Mouse (Mus musculus) ovary, postnatal 14 days (tissue): ENCODE measurements around the gene Ugcg.

Experiments used
- DNase-seq: peaks from one replicate; pipeline ENCODE4 v3.0.0; 2022; ENCODE audit warnings: low spot score

Ugcg gene

DNA sequence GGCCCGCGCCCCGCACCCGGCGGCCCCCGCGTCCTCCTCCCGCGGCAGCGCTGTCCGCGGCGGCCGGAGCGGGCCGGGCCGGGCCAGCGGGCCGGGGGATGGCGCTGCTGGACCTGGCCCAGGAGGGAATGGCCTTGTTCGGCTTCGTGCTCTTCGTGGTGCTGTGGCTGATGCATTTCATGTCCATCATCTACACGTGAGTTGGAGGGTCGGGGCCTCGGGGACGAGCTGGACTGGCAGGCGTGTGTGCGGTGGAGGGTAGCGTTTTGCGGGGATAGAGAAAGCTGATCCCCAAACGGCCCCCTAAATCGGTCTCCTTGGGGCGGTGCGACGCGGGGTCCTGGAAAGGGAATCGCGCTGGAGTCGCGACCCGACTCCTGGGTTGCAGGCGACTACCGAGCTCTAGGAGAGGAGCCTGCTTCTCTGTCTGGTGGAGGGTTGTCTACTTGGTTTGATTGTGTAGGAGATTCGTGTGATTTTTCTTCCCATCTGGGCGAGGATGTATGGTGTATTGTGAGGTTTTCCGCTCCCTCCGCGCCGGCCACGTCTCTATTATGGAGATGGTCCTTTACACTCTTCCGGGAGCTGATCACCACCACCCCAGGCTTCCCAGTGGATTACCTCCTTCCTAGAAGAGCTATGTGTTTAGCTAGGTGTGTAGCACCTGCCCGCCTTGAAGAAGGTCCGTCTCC, 635 bp downstream of the Ugcg start:
- DNase-seq: no peak

DNA sequence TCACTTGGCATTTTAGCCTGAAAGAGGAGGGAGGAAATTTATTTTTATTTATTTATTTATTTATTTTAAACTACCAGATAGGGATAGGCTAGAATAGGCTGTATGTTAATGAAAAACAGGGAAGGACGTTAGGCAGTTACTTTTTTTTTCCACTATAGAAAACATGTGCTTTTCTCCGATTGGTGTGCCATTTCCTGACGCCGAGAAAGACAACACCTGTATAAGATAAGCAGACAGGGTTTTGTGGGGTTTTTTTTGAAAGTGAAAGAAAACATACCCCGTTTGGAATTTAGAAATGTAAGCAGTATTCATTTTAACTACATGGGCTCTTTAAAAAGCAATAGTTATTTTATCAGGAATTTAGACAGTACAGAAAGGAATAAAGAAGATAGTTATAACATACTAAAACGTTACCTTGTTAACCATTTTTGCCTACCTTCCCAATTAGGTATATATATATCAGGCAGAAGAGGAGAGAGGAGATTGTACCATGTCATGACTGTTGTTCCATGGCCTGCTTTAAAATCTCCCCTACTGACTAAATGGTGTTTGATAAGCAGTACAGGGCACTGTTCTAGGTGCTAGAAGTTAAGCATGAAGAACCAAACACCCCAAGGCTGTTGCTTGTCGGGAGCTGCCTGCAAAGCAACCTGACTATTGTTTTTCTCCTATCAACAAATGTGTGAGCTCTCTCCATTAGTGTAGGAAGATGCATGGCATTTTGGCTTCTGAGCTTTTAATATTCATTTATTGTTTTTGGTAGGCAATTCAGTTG, 1.8 kb downstream of the Ugcg start:
- DNase-seq: no peak

DNA sequence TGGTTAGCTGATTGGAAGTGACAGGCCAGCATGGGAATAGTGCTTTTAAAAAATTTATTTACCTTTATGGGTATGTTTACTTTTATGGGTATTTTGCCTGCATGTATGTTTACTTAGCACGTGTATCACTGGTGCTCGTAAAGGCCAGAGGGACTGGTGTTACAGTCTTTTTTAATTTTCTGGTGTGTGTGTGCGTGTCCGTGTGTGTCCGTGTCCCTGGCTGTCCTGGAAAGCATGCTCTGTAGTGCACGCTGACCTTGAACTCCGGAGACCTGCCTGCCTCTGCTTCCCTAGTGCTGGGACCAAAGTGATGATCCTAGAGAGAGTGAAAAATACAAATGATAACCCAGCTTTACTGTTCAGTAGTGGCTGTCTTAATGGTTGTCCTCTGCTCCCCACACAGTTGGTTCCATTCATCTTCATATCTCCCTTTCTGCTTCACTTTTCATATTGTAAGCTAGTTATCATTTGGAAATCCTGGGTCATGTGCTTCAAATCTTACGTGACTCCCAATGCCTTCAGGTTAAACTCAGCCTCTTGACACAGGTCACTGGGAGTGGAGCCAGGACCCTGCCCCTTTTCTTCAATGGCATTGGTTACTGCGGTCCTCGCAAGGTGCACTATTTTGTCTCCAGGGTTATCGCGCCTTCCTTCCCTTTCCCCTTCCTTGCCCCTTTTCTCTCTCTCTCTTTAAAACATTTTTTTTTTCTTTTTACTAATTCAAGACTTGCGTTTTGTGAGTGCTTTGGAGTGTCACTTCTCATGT, 5.9 kb downstream of the Ugcg start:
- DNase-seq: no peak

DNA sequence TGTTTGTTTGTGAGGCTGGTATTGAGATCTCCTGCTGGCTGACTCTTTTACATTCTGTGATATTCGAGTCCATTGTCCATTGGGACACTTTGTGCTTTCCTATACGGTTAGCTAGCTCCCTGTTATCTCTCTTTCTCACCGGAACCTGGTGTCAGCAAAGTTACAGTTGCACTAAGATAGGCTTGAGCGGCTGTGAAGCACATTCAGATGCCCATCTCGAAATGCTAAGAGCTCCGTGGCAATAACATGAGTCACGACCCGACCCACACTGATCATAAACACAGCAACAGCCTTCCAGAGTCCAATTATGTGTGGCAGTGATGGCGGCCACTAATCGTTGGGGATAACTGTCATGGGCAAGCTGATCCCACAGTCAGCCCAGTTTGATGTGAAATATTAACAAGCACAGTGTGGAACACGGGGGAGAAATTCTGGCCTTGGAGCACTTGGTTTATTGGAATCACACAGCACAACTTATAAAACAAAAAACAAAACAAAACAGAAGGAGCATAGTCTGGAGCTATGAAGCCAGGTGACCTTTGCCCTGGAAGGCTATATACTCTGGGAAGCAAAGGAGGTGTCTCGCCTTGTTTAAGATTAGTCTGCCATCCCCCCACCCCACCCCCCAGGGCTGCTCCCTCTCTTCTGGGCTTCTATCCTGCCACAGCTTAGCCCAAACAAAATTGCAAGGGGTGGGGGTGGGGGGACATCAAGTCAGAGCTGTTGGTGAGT, 7.5 kb downstream of the Ugcg start:
- no peak for DNase-seq

DNA sequence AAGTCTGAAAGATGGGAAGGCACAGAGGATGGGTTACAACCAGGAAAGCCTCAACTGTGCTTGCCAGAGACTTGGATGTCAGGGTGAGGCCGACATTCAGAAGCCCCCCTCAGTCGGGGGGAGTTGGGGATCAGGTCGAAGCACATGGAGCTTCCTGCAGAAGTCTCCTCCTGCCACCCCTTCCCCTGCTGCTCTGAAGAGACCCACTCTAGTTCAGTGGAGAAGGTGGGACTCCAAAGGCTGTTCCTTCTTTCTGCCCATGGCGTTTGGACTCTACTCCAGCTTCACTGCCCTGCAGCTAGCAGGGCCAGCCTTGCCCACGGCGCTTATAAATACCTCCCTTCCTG, 8.0 kb downstream of the Ugcg start:
- no peak for DNase-seq

DNA sequence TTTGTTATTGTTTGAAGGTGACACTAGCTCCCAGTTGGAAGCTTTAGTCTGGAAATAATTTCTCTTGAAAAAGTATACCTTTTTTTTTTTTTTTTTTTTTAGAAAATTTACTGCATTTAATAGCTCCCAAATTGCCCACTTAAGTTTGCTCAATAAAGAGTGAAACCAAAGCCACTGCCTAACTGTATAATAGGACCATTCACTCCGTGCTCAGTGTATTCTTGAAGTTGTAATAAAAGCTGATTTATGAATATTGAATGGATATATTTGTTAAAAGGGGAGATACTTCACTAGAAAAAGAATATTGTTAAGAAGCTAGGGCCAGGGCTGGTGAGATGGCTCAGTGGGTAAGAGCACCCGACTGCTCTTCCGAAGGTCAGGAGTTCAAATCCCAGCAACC, 8.4 kb downstream of the Ugcg start:
- DNase-seq: no peak

DNA sequence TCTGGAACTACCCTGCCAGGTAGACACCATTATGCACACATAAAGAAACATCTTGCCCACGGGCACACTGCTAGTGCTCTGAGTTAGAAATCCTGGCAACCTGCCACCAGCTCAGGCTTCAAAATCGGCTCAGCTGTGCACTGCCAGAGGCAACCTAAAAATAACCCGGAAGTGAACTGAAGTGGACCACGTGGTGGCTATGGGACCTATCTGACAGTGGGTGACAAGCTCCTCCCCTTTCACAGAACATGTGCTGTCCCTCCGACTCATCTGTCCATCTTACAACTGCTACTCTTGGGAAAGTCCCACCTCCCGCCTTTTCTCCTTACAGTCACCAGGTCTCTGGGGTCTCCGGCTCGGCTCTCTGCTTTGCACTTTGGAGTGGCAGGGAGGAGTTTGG, 10.3 kb downstream of the Ugcg start:
- peak; percentile 31 for DNase-seq

DNA sequence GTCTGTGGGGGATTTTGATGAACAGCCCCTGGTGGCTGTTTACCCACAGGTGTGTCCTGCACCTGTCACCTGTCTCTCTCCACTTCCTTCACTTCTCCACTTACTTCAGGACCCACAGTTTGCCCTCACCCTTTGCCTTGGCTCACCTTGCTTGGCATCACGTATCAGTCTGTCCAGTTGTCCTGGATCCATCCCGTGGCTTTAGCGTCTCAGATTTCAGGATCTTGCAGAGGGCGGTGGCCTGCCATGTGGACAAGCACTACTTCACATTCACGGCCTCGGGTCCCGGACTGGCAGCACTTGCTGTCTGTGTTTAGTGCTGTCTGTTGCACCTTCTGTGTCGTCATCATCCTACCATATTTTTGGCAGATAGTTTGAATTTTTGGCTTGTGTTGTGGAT, 10.7 kb downstream of the Ugcg start:
- no peak for DNase-seq

DNA sequence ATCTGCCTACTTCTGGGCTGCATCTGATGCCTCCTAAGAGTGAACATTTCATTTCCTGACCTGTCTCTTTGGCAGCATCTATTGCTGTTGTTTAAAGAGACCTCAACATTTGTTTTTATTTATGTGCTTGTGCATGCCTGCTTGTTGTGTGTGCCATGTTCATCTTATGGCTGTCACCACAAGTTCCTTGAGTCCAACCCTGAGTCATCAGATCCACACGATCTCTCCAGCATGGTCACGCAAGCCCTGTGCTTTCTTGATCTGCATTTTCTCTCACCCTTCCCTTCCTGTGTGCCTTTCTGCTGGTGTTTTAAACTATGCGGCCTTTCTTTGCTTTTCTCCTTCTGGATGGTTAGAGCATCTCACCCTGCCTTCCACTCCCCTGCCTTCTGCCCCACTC, 11.6 kb downstream of the Ugcg start:
- DNase-seq: no peak

DNA sequence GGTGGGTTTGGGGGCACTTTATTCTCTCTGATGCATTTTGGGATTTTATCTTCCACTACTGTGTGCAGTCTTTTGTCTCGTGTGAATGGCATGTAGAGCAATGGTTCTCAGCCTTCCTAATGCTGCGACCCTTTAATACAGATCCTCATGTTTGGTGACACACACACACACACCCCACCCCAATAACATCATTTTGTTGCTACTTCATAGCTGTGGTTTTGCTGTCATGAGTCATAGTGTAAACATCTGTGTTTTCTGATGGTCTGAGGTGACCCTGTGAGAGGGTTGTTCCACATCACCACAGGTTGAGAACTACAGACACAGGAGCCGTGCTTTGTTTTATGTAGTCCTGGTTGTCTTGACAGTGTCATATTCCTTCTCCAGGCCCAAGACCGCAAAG, 15.6 kb downstream of the Ugcg start:
- DNase-seq: no peak

DNA sequence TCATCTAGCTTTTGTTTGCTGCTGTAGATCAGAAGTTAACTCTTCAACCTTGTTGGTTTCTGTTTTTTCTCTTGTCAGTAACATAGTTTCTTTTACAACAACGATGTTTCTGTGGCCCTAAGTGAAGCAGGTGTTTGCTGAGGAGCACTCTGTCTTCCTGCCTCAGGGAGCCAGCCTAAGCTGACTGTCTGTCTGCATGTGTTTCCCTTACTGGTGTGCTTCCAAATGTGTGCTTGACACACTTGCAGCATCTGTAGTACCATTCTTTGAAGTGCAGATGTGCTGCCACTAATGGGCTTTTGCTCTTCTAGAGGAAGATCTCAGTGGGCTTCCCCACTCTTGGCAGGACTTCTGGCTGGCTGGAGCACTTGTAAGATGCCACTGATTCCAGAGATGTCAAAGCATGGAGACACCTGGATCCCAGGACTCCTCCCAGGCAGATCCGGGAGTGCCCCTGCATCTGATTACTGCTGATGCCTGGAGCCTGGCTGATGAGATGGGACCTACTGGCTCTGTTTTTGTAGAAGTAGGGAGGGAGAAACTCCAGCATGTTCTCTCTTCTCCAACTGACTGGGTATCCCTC, 16.8 kb downstream of the Ugcg start:
- DNase-seq: no peak

DNA sequence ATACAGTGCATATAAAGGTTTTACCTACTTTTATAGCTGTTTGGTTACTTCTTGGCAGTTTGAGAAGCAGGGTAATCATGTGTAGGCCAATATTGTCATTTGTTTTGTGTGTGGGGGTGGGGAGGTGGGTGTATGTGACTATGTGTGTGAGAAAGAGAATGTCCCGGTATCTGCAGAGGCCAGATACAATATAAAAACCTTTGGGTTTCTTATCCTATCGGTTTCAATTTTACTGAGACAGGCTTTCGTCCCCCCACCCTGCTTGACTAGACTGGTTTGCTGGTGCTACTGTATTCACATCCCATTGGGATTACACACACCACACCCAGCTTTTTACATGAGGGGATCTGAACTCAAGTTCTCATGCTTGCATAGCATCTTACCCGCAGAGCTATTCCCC, 17.5 kb downstream of the Ugcg start:
- DNase-seq: no peak

DNA sequence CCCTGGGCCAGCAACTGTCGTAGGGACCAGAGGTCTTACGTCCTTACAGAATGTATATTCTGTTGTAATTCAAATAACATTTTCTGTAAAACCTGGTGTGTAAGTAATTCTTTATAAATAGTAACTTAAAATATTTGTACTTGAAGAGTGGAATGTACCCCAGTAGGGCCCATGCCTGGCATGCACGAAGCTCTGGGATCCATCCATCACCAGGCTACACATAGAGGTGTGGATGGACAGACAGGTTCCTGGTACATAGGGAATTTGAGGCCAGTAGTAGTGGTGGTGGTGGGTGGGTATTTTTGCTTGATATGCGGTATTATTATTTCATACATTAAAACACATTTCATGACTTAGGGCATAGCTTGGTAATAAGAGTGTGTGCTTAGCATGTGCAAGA, 19.6 kb downstream of the Ugcg start:
- DNase-seq: no peak

DNA sequence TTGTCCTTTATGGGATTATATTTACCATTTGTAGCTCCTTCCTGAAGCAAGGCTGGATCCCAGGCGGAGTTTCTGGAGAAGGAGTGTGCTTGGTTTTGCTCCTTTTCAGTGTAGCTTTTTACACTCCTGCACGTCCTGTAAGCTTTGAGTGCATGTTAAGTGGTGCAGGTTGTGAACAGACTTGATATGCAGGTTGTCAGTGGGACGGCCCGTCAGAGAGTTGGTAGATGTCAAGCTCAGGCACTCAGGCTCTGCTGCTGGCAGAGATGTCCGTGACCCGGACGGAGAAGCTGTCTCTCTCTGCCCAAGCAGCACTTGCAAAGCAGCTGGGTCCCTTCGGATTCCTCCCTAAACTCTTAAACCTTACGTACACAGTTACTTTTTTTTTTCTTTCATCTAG, 22.1 kb downstream of the Ugcg start:
- DNase-seq: no peak

DNA sequence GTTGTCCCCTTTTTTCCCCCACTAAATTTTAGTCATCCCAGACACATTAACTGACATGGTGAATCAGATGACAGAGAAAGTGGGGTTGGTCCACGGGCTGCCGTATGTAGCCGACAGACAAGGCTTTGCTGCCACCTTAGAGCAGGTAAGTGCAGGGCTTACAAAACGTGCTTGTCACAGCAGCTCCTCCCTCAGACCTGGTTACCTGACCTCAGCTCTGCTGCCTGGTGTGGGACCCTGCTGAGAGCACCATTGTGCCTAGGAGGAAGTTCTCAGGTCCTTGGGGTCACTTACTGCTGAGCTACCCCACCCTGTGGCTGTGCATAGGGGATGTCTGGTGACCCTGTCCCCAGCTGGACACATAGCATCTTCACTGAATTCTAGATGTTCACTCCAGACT, 24.8 kb downstream of the Ugcg start:
- DNase-seq: no peak

DNA sequence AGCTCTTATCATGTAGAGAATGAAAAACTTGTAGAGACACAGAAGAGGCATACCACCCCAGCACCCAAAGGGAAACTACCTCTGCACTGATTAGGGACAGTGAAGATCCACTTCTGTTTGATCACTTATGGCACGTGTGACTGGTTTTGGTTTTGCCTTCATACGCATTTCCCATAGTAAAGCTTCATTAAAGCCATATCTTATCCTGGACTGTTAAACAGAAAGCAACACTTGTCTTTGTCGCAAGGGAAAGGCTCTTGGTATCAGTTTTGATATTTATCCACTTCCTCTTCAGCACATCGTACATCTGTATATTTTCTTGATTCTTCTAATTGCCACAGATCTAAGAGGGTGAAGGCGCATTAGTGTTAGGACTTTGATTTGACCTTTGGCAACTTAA, 25.6 kb downstream of the Ugcg start:
- DNase-seq: no peak

DNA sequence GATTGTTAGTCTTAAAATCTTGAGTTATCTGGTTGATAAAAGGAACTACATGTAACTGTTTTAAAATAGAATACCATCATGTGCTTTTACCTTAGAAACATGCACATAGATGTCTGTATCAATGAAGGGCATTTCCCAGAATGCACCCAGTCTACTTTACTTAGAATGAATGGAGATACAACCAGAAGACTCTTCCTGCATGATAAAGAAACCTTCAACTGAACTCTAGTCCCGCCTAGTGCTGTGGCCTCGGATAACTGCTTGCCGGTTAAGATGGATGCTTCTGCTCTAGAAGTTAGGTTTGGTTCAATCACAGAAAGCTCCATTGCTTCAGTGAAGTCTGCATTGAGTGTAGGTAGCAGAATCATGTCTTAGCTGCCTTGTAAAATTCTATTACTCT, 26.5 kb downstream of the Ugcg start:
- DNase-seq: no peak

DNA sequence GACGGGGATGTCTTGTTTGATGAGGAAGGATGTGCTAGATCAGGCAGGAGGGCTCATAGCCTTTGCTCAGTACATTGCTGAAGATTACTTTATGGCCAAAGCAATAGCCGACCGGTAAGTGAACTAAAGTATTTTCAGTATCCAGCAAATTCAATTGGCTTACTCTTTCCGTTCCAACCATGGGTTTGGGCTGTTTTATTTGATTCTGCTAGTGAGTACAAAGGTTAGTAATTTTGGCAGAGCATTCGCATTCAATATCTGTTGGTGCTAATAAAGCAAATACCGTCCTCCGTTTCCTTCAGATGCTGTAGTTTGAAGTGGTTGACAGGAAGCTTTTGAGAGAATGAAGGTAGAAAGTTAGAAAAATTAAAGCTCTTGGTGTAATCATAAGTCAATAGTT, 28.0 kb downstream of the Ugcg start:
- DNase-seq: no peak

DNA sequence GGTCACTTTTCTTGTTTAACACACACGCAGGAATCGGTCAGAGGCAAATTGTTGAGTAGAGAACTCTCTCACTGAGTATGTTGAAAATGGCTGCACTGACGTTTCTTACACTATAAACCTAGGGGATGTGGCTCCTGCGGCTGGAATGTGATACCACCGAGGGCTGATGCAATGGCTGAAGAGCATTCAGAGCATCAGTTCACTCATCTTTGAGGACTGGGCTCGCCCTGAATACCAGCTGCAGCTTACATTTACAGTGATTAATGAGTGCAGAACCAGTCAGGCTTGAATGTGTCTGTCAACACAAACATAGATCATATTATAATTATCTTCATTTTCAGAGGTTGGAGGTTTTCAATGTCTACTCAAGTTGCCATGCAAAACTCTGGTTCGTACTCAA, 29.1 kb downstream of the Ugcg start:
- DNase-seq: no peak

DNA sequence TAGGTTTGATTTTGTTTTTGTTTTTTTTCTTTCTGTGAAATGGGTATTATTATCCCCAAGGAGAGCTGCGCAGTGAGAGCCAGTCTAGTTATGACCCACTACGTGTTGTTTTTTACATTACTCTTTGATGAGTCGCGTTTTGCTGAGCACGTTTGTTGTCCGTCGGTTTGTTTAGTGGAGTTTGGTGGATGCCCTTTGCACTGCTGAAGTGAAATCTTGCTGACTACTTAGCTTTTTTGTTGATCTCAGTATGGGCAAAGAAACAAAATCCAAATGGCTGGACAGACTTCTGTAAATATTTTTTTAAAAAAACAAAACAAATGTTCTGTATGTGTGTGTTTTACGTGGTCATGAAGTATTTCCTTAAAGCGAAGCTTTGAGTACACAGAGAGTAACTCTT, 33.2 kb downstream of the Ugcg start:
- DNase-seq: no peak

DNA sequence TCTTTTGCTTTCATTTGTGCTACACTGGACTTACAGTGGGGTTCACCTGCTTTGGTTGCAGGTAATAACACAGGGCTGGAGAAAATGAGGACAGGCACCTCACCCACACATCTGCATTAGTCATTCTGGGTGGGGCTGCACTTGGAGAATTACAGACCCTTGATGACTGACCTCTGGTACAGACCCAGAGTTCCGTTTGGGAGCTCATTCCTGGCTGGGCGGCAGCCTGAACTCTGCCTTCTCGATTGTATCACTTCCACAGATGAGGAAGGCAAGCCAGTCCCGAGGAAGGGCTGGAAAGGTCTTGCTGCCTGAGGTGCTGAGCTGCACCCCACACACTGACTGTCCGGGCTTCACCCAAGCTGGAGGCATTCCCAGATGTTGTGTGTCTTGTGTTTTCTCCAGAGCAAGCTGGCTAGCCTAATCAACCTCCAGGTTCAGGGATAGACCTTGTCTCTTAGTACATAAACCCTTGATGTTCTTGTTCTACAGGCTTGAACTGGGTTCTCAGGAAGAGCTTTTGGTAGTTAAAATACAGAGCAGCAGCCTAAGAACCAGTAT, 34.1 kb downstream of the Ugcg start:
- DNase-seq: no peak

DNA sequence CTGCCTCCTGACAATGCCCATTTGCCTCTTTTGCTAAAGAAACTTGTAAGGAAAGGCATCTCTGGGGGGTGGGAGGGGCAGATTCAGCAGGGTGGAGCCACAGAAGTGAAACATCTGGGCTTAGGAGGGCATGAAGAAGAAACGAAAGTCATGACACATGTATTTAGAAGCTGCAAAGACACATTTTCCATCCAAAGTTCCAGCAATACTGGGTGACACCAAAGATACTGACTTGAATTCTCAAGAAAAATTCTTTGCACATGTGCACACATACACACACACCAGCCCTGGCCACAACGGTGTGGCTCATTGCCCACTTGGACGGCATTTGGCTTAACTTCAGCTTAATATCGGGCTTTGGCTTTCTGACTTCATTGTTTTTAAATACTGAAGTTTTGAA, 35.8 kb downstream of the Ugcg start:
- DNase-seq: no peak
